Comparison of ENCODE assay signal across 8 mouse cellular contexts in the genomic region with DNA sequence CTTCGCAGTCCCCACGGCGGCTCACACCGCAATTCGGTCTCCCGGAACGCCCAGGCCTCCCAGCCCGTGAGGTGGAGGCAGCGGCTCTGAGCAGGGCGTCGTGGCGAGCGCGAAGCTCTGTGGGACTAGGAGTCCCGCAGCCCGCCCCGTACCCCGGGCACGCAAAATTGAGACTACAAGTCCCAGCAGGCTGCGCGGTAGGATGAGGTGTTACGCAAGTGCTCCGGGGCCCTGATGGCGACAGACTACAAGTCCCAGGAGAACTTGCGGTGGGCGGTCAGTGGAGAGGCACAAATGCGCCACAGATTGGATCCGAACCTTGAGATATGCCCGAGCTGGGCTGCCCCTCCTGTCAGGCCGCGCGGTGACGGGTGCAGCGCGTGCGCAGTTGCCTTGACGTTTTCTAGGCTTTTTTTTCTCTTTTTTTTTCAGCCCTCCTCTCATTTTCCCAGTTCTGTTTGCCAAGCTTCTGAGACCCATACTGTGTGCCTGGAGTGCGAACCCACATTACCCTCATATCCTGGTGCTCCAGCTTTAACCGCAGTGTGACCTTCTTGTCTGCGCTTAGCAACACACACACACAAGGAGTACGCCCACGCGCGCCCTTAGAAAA. TPM values are rescaled to one million over a fixed set of nuclear protein-coding genes. Genes with fewer than 3 reads are reported as not detected.
A peak's percentile ranks its signal among the peaks of the same experiment; 100 is the strongest.
DNase-seq lines count a peak whose midpoint lies in the region; TF ChIP-seq lines count a peak whose summit lies in the region.

No protein-coding gene starts in this region.

- DNase-seq in adipocyte (ENCODE audit: low spot score) = peak; percentile 99
- DNase-seq in gastrocnemius, adult 8-10 months (ENCODE audit: low spot score in 2 of 2) = peak; percentile 98 to 99
- DNase-seq in hindlimb bud, embryonic 11.5 days (ENCODE audit: extremely low spot score, low read depth, low spot score) = peak; percentile 88
- peak; percentile 96 to 100 for DNase-seq in left cerebral cortex, adult 8-10 months (ENCODE audit: low spot score in 2 of 2)
- peak; percentile 100 for DNase-seq in right cerebral cortex, postnatal 10 days (ENCODE audit: low spot score in 2 of 2)
- peak; percentile 98 for DNase-seq in urinary bladder, postnatal 4 days (ENCODE audit: low spot score in 2 of 2)

- H3K4me1 ChIP-seq in cortical plate, adult 2 months (ENCODE audit: control insufficient read depth, insufficient read depth, low read length) = peaks cover 7% of the 10 kb centered on the region; the same call in 1 of the 2 replicates
- peaks cover 46% of the 10 kb centered on the region for H3K4me1 ChIP-seq in megakaryocyte, embryonic 14.5 days

- TF ChIP-seq CTCF in cortical plate, adult 2 months (IDR thresholded peaks at IDR 0.05; ENCODE audit: extremely low read depth, insufficient read depth, low read length) = no peak

- H3K36me3 ChIP-seq in megakaryocyte, embryonic 14.5 days (replicated peaks; ENCODE audit: low read length) = peaks cover 27% of the 10 kb centered on the region

- peak; percentile 81 for TF ChIP-seq POLR2A in cortical plate, adult 2 months (IDR thresholded peaks at IDR 0.05; ENCODE audit: extremely low read depth, insufficient read depth, low read length)

- H3K4me3 ChIP-seq in cortical plate, adult 2 months (ENCODE audit: insufficient read depth, low read length) = peak overlapping the region; percentile 92
- peak overlapping the region; percentile 96 for H3K4me3 ChIP-seq in megakaryocyte, embryonic 14.5 days (replicated peaks)

- no peaks in the 10 kb centered on the region for H3K27me3 ChIP-seq in megakaryocyte, embryonic 14.5 days (replicated peaks)

- no peaks in the 10 kb centered on the region for H3K9me3 ChIP-seq in megakaryocyte, embryonic 14.5 days

- H3K27ac ChIP-seq in cortical plate, adult 2 months (ENCODE audit: insufficient read depth, low read length) = peak overlapping the region; percentile 91

RNA-seq across cellular contexts. Expression of gene Stk25, which starts 22.8 kb away (rescaled TPM):
- polyA plus RNA-seq in cortical plate, adult 2 months (2012; rRNA removed) = 404 and 424 TPM in 2 replicates
- total RNA-seq in gastrocnemius, adult 8-10 months (2022) = 100 to 1,000 TPM in 2 of 4 experiments, 10 to 100 TPM in 2; 89.9 to 104 (median 96.5) TPM
- total RNA-seq in left cerebral cortex, adult 8-10 months (2022) = 100 to 1,000 TPM; 350 to 369 (median 358) TPM
- 21.0 and 51.8 TPM in 2 replicates for polyA plus RNA-seq in megakaryocyte, embryonic 14.5 days (2012; ENCODE audit: insufficient read depth, low replicate concordance)

RNA-seq across cellular contexts. Expression of gene Bok, which starts 49.8 kb away (rescaled TPM):
- 43.3 and 52.2 TPM in 2 replicates for polyA plus RNA-seq in cortical plate, adult 2 months (2012; rRNA removed)
- total RNA-seq in gastrocnemius, adult 8-10 months (2022) = 1 to 10 TPM in 3 of 4 experiments, under 1 TPM in 1; 0.41 to 1.2 (median 1.0) TPM
- 10 to 100 TPM; 26.6 to 35.9 (median 30.8) TPM for total RNA-seq in left cerebral cortex, adult 8-10 months (2022)
- 0.84 TPM in 1 of 2 replicates, not detected in the other for polyA plus RNA-seq in megakaryocyte, embryonic 14.5 days (2012; ENCODE audit: insufficient read depth, low replicate concordance)

Comparison
In these comparisons a context has a peak if more than half of its experiments do, and no peak if none do; other contexts are left out.
1. Peak in every context shown above with its lines: DNase-seq, H3K4me3 ChIP-seq and H3K27ac ChIP-seq.
2. RNA of gene Bok, which starts 49.8 kb away (total RNA-seq): 26.6 to 35.9 TPM in left cerebral cortex, adult 8-10 months; 0.41 to 1.2 TPM in gastrocnemius, adult 8-10 months; every median in the first group is over 10 times any median in the second.